Mouse (Mus musculus) olfactory bulb, adult 2 months (tissue): ENCODE results near the gene Tent5b.

Experiments
- CTCF ChIP-seq: fragments of 200-500 bp; IDR thresholded peaks from 2 replicates; pipeline ENCODE4 v1.5.1; 2012; ENCODE audit warnings: low read depth, mild to moderate bottlenecking, low read length, moderate library complexity; ENCODE audit not compliant: insufficient read depth
- POLR2A ChIP-seq: fragments of 200-500 bp; IDR thresholded peaks from 2 replicates; pipeline ENCODE4 v1.6.1; 2012; ENCODE audit warnings: mild to moderate bottlenecking, low read depth, low read length, moderate library complexity; ENCODE audit not compliant: insufficient read depth

DNA sequence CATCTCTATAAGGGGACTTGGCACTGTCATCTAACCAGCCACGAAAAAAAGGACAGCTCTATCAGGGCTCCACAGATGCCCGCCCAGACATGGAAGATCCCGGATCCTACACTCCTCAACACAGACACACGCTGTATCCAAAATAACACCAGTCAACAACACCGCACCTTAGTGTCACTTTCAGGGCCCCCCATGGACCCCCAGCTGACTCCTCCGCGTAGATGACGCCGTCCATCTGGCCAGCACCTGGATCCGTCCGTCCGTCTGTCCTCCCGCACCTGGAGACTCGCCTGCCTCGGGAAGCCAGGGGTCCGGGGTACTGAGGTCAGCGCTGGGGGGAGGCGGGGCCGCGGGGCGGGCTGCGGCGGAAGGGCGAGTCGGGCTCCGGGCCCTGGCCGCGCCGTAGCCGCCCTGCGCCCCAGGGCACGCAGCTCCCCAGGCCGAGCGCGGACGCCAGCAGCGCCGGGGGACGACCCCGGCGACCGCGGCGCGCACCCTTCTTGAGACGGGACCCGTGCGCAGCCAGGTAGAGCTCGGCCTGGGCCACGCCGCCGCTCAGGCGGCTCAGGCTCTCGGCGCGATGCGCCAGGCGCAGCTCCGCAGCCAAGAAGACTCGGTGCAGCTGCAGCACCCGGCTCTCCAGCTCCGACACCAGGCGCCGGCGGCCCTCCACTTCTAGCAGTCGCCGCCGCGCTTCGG is 17.7 kb downstream of the Tent5b start:
- TF ChIP-seq CTCF (no peak), POLR2A (no peak)
